Mouse (Mus musculus) heart, embryonic 16.5 days (tissue): Measurements from ENCODE around the gene Tmem269. TPM values are rescaled to one million over a fixed set of nuclear protein-coding genes. Genes with fewer than 3 reads are reported as not detected.

ENCODE experiments used
- ATAC-seq: fragments of 200-750 bp; cut with Nextera tagmentation; replicated peaks from 2 replicates; pipeline ENCODE4 v1.8.0; 2017; ENCODE audit warnings: moderate number of reproducible peaks; ENCODE audit not compliant: insufficient read depth, low FRiP score; ENCODE audit errors: extremely low read depth
- H3K27ac ChIP-seq: fragments of 300-500 bp; sonication (generic); 2 replicates; pipeline ENCODE4 v1.5.1; 2014; ENCODE audit warnings: mild to moderate bottlenecking, low read length, control low read depth, moderate library complexity
- H3K27me3 ChIP-seq: fragments of 300-500 bp; sonication (generic); 2 replicates; pipeline ENCODE4 v1.6.1; 2014; ENCODE audit warnings: low read length, mixed read lengths; ENCODE audit not compliant: control insufficient read depth, insufficient read depth
- H3K36me3 ChIP-seq: fragments of 300-500 bp; sonication (generic); 2 replicates; pipeline ENCODE4 v1.6.1; 2014; ENCODE audit not compliant: control insufficient read depth, insufficient read depth
- H3K4me1 ChIP-seq: fragments of 300-500 bp; sonication (generic); 2 replicates; pipeline ENCODE4 v1.6.1; 2014; ENCODE audit warnings: low read length, mixed read lengths; ENCODE audit not compliant: control insufficient read depth, insufficient read depth
- H3K4me2 ChIP-seq: fragments of 300-500 bp; sonication (generic); 2 replicates; pipeline ENCODE4 v1.6.1; 2014; ENCODE audit warnings: low read depth, mild to moderate bottlenecking, control low read depth, low read length
- H3K4me3 ChIP-seq: fragments of 300-500 bp; sonication (generic); 2 replicates; pipeline ENCODE4 v1.5.1; 2014; ENCODE audit warnings: mild to moderate bottlenecking, control low read depth, low read length
- H3K9ac ChIP-seq: fragments of 300-500 bp; sonication (generic); 2 replicates; pipeline ENCODE4 v1.6.1; 2014; ENCODE audit warnings: low read length, control low read depth
- H3K9me3 ChIP-seq: fragments of 300-500 bp; sonication (generic); replicated peaks from 2 replicates; pipeline ENCODE4 v1.6.1; 2016; ENCODE audit warnings: low read length; ENCODE audit not compliant: control insufficient read depth
- WGBS: fragments of 180-500 bp; shearing (Covaris S2); extraction: QIAGEN DNeasy Blood & Tissue Kit; methylation state at CpG from one replicate; pipeline ENCODE4 v1.1.7; 2014; 5-methylcytosine and 5-hydroxymethylcytosine counted together
- polyA plus RNA-seq: library from polyadenylated mRNA; unstranded; fragments of >200 nt; fragmentation: Nextera tagmentation; extraction: Ambion mirVana; gene quantifications from 2 replicates; pipeline ENCODE4 v1.2.1, GENCODE M21; 2015

The Tmem269 gene
- 0.15 and 0.22 TPM in 2 replicates for polyA plus RNA-seq

DNA sequence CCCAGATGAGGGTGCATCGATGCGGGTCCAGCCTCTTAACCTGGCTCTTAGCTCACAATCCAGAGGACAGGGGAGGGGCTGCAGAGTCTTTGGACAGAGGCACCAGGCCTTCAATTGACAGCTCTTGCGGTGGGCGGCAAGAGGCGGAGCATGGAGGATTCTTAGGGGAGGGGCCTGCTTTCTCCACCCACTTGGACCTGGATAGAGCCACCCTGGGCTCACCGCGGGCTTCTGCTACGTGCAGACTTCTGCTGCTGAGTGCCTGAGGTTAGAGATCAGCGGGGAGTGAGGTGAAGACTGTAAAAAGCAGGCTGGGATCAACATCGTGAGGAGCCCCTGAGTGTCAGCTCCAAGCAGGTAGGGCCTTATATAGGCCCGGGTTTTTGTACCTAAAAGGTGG, at the start of gene Tmem269:
Gene Tmem269, minus strand, starts transcription at position 49 of the 400 bp plus-strand sequence.
- no peak within 1 kb of the TSS for H3K27ac ChIP-seq
- H3K36me3 ChIP-seq: no peaks in the 10 kb centered on the region
- ATAC-seq: no peak
- peaks cover 11% of the 10 kb centered on the region for H3K4me1 ChIP-seq
- H3K4me3 ChIP-seq: no peak within 1 kb of the TSS
- H3K9ac ChIP-seq: no peak within 1 kb of the TSS
- no peaks in the 10 kb centered on the region for H3K27me3 ChIP-seq
- H3K4me2 ChIP-seq: no peak within 1 kb of the TSS
- 11% methylated on average over 11 of the region's 11 CpGs for WGBS
- H3K9me3 ChIP-seq: no peaks in the 10 kb centered on the region

DNA sequence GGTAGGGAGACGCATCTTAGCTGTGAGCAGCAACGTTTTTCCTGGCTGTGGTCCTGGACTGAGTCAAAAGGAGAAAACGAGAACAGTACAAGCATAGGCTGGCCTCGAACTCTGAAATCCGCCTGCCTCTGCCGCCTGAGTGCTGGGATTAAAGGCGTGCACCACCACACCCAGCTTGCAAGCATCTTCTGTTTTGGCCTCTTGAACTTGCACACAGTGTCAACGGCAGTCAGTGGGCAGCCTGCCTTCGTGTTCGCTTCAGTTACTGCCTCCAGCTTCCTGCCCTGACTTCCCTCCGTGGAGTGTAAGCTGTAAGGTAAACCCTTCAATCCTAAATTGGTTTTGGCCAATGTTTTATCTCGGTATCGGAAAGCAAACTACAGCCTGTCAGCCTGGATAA, 48.6 kb upstream of the Tmem269 start:
- no peak overlapping the region for H3K4me3 ChIP-seq
- no peaks in the 10 kb centered on the region for H3K27me3 ChIP-seq
- 71% methylated on average over 13 of the region's 13 CpGs for WGBS
- no peaks in the 10 kb centered on the region for H3K9me3 ChIP-seq
- no peak overlapping the region for H3K4me2 ChIP-seq
- no peak for ATAC-seq
- H3K4me1 ChIP-seq: no peaks in the 10 kb centered on the region
- H3K9ac ChIP-seq: no peak overlapping the region
- peaks cover 11% of the 10 kb centered on the region; the same call in 1 of the 2 replicates for H3K36me3 ChIP-seq
- no peak overlapping the region for H3K27ac ChIP-seq

DNA sequence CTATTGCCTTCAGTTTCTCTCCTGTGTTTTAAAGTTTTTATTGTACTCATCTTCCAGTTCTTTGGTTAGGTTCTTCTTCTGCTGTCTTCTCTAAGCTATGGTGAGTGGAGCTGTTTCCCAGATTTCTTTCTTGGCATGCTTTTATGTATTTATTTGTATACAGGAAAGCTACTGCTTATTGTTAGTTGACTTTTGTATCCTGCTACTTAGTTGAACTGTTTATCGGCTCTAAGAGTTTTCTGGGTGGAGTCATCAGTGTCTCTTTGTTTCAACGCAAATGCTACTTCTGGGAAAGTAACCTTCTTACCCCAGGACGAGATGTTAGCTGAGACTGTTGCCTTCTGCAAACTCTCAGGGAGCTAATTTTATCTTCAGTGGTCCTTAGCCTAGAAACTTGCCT, 45.4 kb upstream of the Tmem269 start:
- WGBS: 44% methylated on average over 3 of the region's 3 CpGs
- H3K9ac ChIP-seq: no peak overlapping the region
- no peaks in the 10 kb centered on the region for H3K36me3 ChIP-seq
- no peaks in the 10 kb centered on the region for H3K9me3 ChIP-seq
- H3K4me1 ChIP-seq: no peaks in the 10 kb centered on the region
- no peak overlapping the region for H3K27ac ChIP-seq
- H3K4me2 ChIP-seq: no peak overlapping the region
- no peak for ATAC-seq
- no peak overlapping the region for H3K4me3 ChIP-seq
- H3K27me3 ChIP-seq: no peaks in the 10 kb centered on the region

DNA sequence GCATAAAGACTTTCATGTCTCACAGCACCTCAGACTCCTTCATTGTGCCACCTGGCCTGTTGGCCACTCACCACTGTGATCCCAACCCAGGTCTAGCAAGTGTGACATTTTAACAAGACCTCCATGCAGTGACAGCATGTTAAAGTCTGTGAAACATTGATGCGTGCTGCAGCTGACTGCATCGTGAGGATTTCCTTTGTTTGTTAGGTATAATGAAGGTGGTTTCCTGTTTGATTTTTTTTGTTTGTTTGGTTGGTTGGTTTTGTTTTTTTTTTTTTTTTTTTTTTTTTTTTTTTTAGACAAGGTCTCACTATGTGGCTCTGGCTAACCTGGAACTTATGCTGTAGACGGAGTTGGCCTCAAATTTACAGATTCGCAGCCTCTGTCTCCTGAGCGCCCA, 44.5 kb upstream of the Tmem269 start:
- Histone ChIP-seq H3K4me1 (no peaks in the 10 kb centered on the region), H3K27me3 (no peaks in the 10 kb centered on the region), H3K9me3 (no peaks in the 10 kb centered on the region), H3K4me2 (no peak overlapping the region), H3K27ac (no peak overlapping the region), H3K9ac (no peak overlapping the region), H3K36me3 (no peaks in the 10 kb centered on the region), H3K4me3 (no peak overlapping the region)
- no peak for ATAC-seq
- 87% methylated on average over 5 of the region's 5 CpGs for WGBS

DNA sequence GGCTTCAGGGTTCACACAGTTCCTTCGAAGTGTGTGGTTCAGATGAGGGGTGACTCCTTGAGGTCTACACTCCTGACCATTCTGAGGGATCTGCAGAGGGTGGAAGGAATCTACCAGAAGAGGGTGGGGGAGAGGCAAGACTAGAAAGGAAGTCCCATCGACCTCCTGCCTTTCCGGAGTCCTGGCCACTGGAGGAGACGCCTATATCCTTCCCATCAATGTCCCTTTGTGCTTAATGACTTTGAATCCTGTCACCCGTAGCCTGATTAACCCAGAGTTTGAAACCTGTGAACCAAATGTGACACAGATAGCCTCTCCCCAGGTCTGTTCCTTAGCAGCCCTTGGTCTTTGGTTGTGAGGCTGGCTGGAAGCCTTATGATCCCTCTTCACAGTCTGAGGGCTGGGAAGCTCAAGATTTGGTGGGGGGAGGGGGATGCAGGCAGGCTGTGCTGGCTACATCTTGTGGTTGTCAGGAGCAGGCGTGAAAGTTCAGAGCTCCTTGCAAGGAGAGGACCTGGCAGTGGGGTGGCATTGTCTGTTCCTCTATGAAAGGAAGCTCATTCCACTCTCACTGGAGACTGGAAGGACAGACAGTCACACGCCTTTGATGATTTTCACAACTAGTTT, 43.2 kb upstream of the Tmem269 start:
- no peak overlapping the region for H3K4me2 ChIP-seq
- no peak overlapping the region for H3K9ac ChIP-seq
- H3K27me3 ChIP-seq: no peaks in the 10 kb centered on the region
- 0 out of 2 replicates have a peak, but pooled peaks have one; percentile 25 for ATAC-seq
- WGBS: 37% methylated on average over 7 of the region's 7 CpGs
- H3K9me3 ChIP-seq: no peaks in the 10 kb centered on the region
- peak overlapping the region; percentile 49 for H3K27ac ChIP-seq
- H3K4me1 ChIP-seq: no peaks in the 10 kb centered on the region
- H3K36me3 ChIP-seq: no peaks in the 10 kb centered on the region
- no peak overlapping the region for H3K4me3 ChIP-seq

DNA sequence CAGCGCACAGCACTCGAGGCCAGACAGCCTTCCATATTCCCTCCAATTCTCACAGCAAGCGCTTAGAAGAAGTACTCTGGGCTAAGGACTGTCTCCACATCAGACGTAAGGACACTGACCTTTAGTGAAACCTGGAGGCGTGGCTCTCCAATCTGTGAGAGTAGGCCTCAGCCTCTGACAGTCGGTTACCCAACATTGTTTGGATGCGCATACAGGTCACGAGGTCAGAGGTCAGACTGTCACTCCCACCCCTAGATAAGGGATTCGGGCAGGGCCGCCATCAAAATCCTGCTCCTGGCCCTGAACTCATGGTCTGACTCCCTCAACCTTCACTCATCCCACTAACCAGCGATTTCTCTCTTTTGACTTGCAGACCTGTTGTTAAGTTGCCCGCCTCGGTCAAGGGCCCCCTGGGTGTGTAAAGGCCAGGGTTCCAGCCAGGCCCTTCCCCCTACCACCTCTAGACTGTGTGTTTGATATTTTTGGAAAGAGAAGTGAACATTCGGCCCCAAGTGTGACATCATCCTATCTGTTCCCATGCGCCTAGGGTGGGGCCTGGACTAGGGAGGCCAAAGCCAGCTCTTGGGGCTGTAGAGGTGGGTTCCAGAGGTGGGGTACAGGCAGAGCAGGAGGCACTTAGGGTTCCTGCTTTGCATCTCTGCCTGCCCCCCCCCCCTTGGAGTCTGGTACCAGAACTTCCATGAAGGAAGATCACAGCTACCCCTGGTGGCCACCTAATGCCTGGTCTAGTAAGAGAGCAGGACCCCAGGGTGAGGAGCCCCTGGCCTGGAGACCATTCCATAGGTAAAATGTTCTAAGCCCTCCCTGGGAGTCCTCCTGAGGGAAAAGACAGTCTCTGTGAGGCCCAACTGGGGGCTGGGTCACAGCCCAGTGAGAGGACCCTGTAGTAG, 41.6 kb upstream of the Tmem269 start:
- Histone ChIP-seq H3K9me3 (no peaks in the 10 kb centered on the region), H3K36me3 (no peaks in the 10 kb centered on the region), H3K27ac (no peak overlapping the region), H3K4me1 (no peaks in the 10 kb centered on the region), H3K4me2 (no peak overlapping the region), H3K27me3 (no peaks in the 10 kb centered on the region), H3K9ac (no peak overlapping the region), H3K4me3 (no peak overlapping the region)
- ATAC-seq: no peak; the same call in 1 of the 2 replicates
- 72% methylated on average over 15 of the region's 15 CpGs for WGBS

DNA sequence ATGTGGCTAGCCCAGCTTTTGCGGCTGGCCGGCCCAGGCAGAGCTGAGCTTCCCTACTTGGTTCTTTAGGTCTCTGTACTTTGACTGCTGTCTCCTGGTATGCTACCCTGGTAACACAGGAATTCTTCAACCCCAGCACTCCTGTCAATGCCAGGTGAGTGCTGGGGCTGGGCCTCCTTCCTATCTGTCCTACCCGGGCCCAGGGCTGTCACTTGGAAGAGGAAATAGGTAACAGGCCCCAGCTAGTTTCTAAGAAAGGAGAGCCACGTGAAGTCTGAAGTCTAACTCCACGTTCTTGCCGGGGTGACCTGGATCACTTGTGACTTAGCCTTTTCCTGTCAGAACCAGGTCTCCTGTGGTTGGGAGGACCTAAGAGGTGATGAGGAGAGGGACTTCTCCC, 39.1 kb upstream of the Tmem269 start:
- 70% methylated on average over 6 of the region's 6 CpGs for WGBS
- no peak for ATAC-seq
- peaks cover 4% of the 10 kb centered on the region for H3K4me1 ChIP-seq

DNA sequence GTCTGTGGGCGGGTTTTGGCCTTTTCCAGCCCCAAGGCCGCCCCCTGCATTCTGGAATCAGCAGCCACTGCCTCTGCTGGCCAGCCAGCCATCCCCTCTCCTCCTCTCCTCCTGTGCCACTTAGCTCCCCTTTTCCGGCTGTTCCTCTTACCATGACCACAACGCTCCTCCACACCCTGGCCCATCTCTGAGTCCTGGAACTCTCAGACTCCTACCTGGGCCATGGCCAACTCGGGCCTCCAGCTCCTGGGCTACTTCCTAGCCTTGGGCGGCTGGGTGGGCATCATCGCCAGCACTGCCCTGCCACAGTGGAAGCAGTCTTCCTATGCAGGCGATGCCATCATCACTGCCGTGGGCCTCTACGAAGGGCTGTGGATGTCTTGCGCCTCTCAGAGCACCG, 37.3 kb upstream of the Tmem269 start, which contains the start of gene Cldn19:
Gene Cldn19, plus strand, starts transcription at position 64 of the 400 bp plus-strand sequence.
- no peak within 1 kb of the TSS for H3K27ac ChIP-seq
- 84% methylated on average over 12 of the region's 12 CpGs for WGBS

More for the DNA sequence above, 39.1 kb upstream of the Tmem269 start:
- H3K27ac ChIP-seq: no peak overlapping the region
- H3K9ac ChIP-seq: no peak overlapping the region
- H3K9me3 ChIP-seq: no peaks in the 10 kb centered on the region
- no peak overlapping the region for H3K4me2 ChIP-seq
- H3K36me3 ChIP-seq: no peaks in the 10 kb centered on the region
- no peaks in the 10 kb centered on the region for H3K27me3 ChIP-seq
- H3K4me3 ChIP-seq: no peak overlapping the region

More for the DNA sequence above, 37.3 kb upstream of the Tmem269 start, which contains the start of gene Cldn19:
- H3K9me3 ChIP-seq: no peaks in the 10 kb centered on the region
- peaks cover 4% of the 10 kb centered on the region for H3K4me1 ChIP-seq
- no peaks in the 10 kb centered on the region for H3K36me3 ChIP-seq
- H3K27me3 ChIP-seq: no peaks in the 10 kb centered on the region
- ATAC-seq: no peak
- no peak within 1 kb of the TSS for H3K4me2 ChIP-seq
- H3K4me3 ChIP-seq: no peak within 1 kb of the TSS
- H3K9ac ChIP-seq: 0 out of 2 replicates have a peak within 1 kb of the TSS, but pooled peaks have one; percentile 0
